Mouse (Mus musculus) erythroblast, embryonic 14.5 days (primary cell): Measurements from ENCODE around the gene Rgl3.

Experiments
- GATA1 ChIP-seq: IDR thresholded peaks from 2 replicates; pipeline ENCODE4 v1.6.1; 2012; ENCODE audit warnings: low read length, inconsistent platforms, mixed read lengths
- TAL1 ChIP-seq: IDR thresholded peaks from 3 replicates; pipeline ENCODE4 v1.6.1; 2012; ENCODE audit warnings: low read length, inconsistent platforms, mixed read lengths

DNA sequence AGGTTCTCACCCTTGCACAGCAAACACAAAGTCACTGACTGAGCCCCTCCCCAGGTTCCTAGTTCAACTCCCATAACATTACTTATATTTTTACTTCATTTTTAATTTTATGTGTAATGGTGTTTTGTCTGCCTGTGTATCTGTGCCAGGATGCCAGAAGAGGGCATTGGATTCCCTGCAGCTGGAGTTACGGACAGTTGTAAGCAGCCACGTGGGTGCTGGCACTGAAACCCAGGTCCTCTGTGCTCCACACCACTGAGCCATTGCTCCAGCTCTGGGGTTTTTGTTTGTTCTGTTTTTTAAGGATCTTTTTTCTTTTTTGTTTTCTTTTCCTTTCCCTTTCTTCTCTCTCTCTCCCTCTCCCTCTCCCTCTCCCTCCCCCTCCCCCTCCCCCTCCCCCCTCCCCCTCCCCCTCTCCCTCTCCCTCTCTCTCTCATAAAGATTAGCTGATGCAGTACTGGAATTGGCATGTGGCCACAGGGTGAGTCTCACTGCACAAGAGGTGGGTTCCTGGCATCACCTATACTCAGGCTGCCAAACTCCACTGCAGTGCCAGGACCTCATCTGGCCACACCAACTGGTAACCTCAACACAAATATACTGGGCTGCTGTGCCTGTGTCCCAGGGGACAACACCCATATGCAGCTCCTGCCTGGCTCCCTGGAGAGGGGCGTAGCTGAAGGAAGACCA is 7.1 kb upstream of the Rgl3 start:
- no peak for TF ChIP-seq GATA1
- no peak for TF ChIP-seq TAL1
